Mouse (Mus musculus) limb, embryonic 13.5 days (tissue): ENCODE measurements around the gene Slc6a11. TPM values are rescaled to one million over a fixed set of nuclear protein-coding genes. Genes with fewer than 3 reads are reported as not detected.

Source experiments
- ATAC-seq: fragments of 200-750 bp; cut with Nextera tagmentation; 2 replicates; pipeline ENCODE4 v1.8.0; 2017; ENCODE audit warnings: low read depth, moderate number of reproducible peaks, moderate TSS enrichment; ENCODE audit not compliant: low FRiP score
- H3K27ac ChIP-seq: fragments of 300-500 bp; sonication (generic); 2 replicates; pipeline ENCODE4 v1.5.1; 2015; ENCODE audit warnings: inconsistent platforms, mild to moderate bottlenecking, moderate library complexity
- H3K27me3 ChIP-seq: fragments of 300-500 bp; sonication (generic); 2 replicates; pipeline ENCODE4 v1.6.1; 2015; ENCODE audit warnings: mild to moderate bottlenecking, inconsistent platforms
- H3K36me3 ChIP-seq: fragments of 300-500 bp; sonication (generic); 2 replicates; pipeline ENCODE4 v1.6.1; 2015; ENCODE audit warnings: inconsistent platforms, mild to moderate bottlenecking, moderate library complexity
- H3K4me1 ChIP-seq: fragments of 300-500 bp; sonication (generic); 2 replicates; pipeline ENCODE4 v1.6.1; 2015; ENCODE audit warnings: inconsistent platforms
- H3K4me2 ChIP-seq: fragments of 300-500 bp; sonication (generic); replicated peaks from 2 replicates; pipeline ENCODE4 v1.6.1; 2015; ENCODE audit warnings: inconsistent platforms, mild to moderate bottlenecking, moderate library complexity
- H3K4me3 ChIP-seq: fragments of 300-500 bp; sonication (generic); 2 replicates; pipeline ENCODE4 v1.5.1; 2015; ENCODE audit warnings: moderate library complexity, mild to moderate bottlenecking, inconsistent platforms
- H3K9ac ChIP-seq: fragments of 300-500 bp; sonication (generic); 2 replicates; pipeline ENCODE4 v1.6.1; 2015; ENCODE audit warnings: mild to moderate bottlenecking, inconsistent platforms
- H3K9me3 ChIP-seq: fragments of 300-500 bp; sonication (generic); 2 replicates; pipeline ENCODE4 v1.6.1; 2016; ENCODE audit warnings: inconsistent platforms
- WGBS: fragments of 180-500 bp; shearing (Covaris S2); methylation state at CpG from one replicate; pipeline ENCODE4 v1.1.7; 2015; 5-methylcytosine and 5-hydroxymethylcytosine counted together
- polyA plus RNA-seq: library from polyadenylated mRNA; unstranded; fragments of >200 nt; fragmentation: Nextera tagmentation; extraction: Ambion mirVana; gene quantifications from 2 replicates; pipeline ENCODE4 v1.2.1, GENCODE M21; 2015

The Slc6a11 gene
- polyA plus RNA-seq, 1 experiment from 2014 or later, result 0.25 TPM

GRCm38 (mm10) chr6:114273997-114274728 is 143.1 kb downstream of the Slc6a11 start:
- Histone ChIP-seq H3K4me3 (no peak overlapping the region), H3K36me3 (no peaks in the 10 kb centered on the region), H3K27ac (no peak overlapping the region), H3K9ac (no peak overlapping the region), H3K9me3 (no peaks in the 10 kb centered on the region), H3K27me3 (peaks cover 68% of the 10 kb centered on the region), H3K4me1 (no peaks in the 10 kb centered on the region), H3K4me2 (no peak overlapping the region)
- WGBS, result 58% methylated on average over 14 of the region's 14 CpGs
- ATAC-seq, result no peak

GRCm38 (mm10) chr6:114275800-114276199 is 144.8 kb downstream of the Slc6a11 start:
- Histone ChIP-seq H3K36me3 (no peaks in the 10 kb centered on the region), H3K27me3 (peaks cover 76% of the 10 kb centered on the region), H3K9me3 (peaks cover 4% of the 10 kb centered on the region; the same call in 1 of the 2 replicates), H3K4me3 (no peak overlapping the region), H3K4me2 (no peak overlapping the region), H3K4me1 (no peaks in the 10 kb centered on the region), H3K27ac (no peak overlapping the region), H3K9ac (no peak overlapping the region)
- WGBS, result 60% methylated on average over 8 of the region's 8 CpGs
- no peak for ATAC-seq

GRCm38 (mm10) chr6:114282469-114283277 is 151.6 kb downstream of the Slc6a11 start, which contains the start of gene Slc6a1:
TSS of gene Slc6a1 (plus strand) at chr6:114282635.
- peak within 1 kb of the TSS; percentile 25; the same call in 1 of the 2 replicates for H3K9ac ChIP-seq
- H3K4me2 ChIP-seq, result peak within 1 kb of the TSS; percentile 56
- ATAC-seq, result peak; percentile 86
- WGBS, result 3% methylated on average over 48 of the region's 51 CpGs
- peak within 1 kb of the TSS; percentile 23 for H3K4me3 ChIP-seq
- H3K9me3 ChIP-seq, result peaks cover 4% of the 10 kb centered on the region; the same call in 1 of the 2 replicates
- peaks cover 5% of the 10 kb centered on the region; the same call in 1 of the 2 replicates for H3K4me1 ChIP-seq
- H3K27ac ChIP-seq, result no peak within 1 kb of the TSS
- H3K36me3 ChIP-seq, result no peaks in the 10 kb centered on the region
- H3K27me3 ChIP-seq, result peaks cover 97% of the 10 kb centered on the region

GRCm38 (mm10) chr6:114283278-114283770 is 152.3 kb downstream of the Slc6a11 start:
- peak overlapping the region; percentile 23 for H3K4me3 ChIP-seq
- no peak overlapping the region for H3K27ac ChIP-seq
- ATAC-seq, result no peak
- WGBS, result 21% methylated on average over 8 of the region's 8 CpGs
- H3K4me1 ChIP-seq, result peaks cover 5% of the 10 kb centered on the region; the same call in 1 of the 2 replicates
- no peak overlapping the region for H3K9ac ChIP-seq
- peaks cover 4% of the 10 kb centered on the region; the same call in 1 of the 2 replicates for H3K9me3 ChIP-seq
- no peaks in the 10 kb centered on the region for H3K36me3 ChIP-seq
- H3K27me3 ChIP-seq, result peaks cover 96% of the 10 kb centered on the region
- H3K4me2 ChIP-seq, result no peak overlapping the region

- H3K4me1 ChIP-seq, result peaks cover 5% of the 10 kb centered on the region; the same call in 1 of the 2 replicates
- peaks cover 4% of the 10 kb centered on the region; the same call in 1 of the 2 replicates for H3K9me3 ChIP-seq
- no peak overlapping the region for H3K9ac ChIP-seq
- no peaks in the 10 kb centered on the region for H3K36me3 ChIP-seq
- peaks cover 95% of the 10 kb centered on the region for H3K27me3 ChIP-seq
- H3K4me2 ChIP-seq, result no peak overlapping the region
- WGBS, result 52% methylated on average over 10 of the region's 10 CpGs
- H3K4me3 ChIP-seq, result no peak overlapping the region
- ATAC-seq, result no peak
- H3K27ac ChIP-seq, result no peak overlapping the region
These were observed 153.1 kb downstream of the Slc6a11 start for GRCm38 (mm10) chr6:114283927-114284703.

- ATAC-seq, result no peak
- Histone ChIP-seq H3K4me2 (no peak overlapping the region), H3K27ac (no peak overlapping the region), H3K4me1 (peaks cover 5% of the 10 kb centered on the region; the same call in 1 of the 2 replicates), H3K9ac (no peak overlapping the region), H3K9me3 (peaks cover 2% of the 10 kb centered on the region; the same call in 1 of the 2 replicates), H3K27me3 (peaks cover 97% of the 10 kb centered on the region), H3K4me3 (no peak overlapping the region), H3K36me3 (no peaks in the 10 kb centered on the region)
- 31% methylated on average over 4 of the region's 4 CpGs for WGBS
These were observed 154.4 kb downstream of the Slc6a11 start for GRCm38 (mm10) chr6:114285424-114285823.

- no peak overlapping the region for H3K4me3 ChIP-seq
- H3K9me3 ChIP-seq, result no peaks in the 10 kb centered on the region
- no peak overlapping the region for H3K27ac ChIP-seq
- no peaks in the 10 kb centered on the region for H3K36me3 ChIP-seq
- H3K27me3 ChIP-seq, result peaks cover 70% of the 10 kb centered on the region
- H3K4me1 ChIP-seq, result peaks cover 5% of the 10 kb centered on the region
- H3K9ac ChIP-seq, result no peak overlapping the region
- WGBS, result 50% methylated on average over 7 of the region's 7 CpGs
- no peak for ATAC-seq
- no peak overlapping the region for H3K4me2 ChIP-seq
These were observed 158.1 kb downstream of the Slc6a11 start for GRCm38 (mm10) chr6:114289106-114289505.

GRCm38 (mm10) chr6:114290184-114290583 is 159.1 kb downstream of the Slc6a11 start:
- Histone ChIP-seq H3K9me3 (no peaks in the 10 kb centered on the region), H3K27ac (no peak overlapping the region), H3K36me3 (no peaks in the 10 kb centered on the region), H3K4me1 (peaks cover 5% of the 10 kb centered on the region), H3K4me3 (no peak overlapping the region), H3K9ac (no peak overlapping the region), H3K27me3 (peaks cover 63% of the 10 kb centered on the region), H3K4me2 (no peak overlapping the region)
- WGBS, result 67% methylated on average over 8 of the region's 8 CpGs
- no peak for ATAC-seq

- peaks cover 5% of the 10 kb centered on the region for H3K4me1 ChIP-seq
- H3K9me3 ChIP-seq, result no peaks in the 10 kb centered on the region
- H3K4me3 ChIP-seq, result no peak overlapping the region
- no peak overlapping the region for H3K4me2 ChIP-seq
- ATAC-seq, result no peak
- H3K36me3 ChIP-seq, result no peaks in the 10 kb centered on the region
- H3K27ac ChIP-seq, result no peak overlapping the region
- peaks cover 58% of the 10 kb centered on the region for H3K27me3 ChIP-seq
- H3K9ac ChIP-seq, result no peak overlapping the region
- 54% methylated on average over 4 of the region's 4 CpGs for WGBS
These were observed 159.9 kb downstream of the Slc6a11 start for GRCm38 (mm10) chr6:114290929-114291328.

GRCm38 (mm10) chr6:114291396-114291795 is 160.4 kb downstream of the Slc6a11 start:
- Histone ChIP-seq H3K27me3 (peaks cover 54% of the 10 kb centered on the region), H3K4me1 (peaks cover 5% of the 10 kb centered on the region), H3K9ac (no peak overlapping the region), H3K9me3 (no peaks in the 10 kb centered on the region), H3K4me3 (no peak overlapping the region), H3K27ac (no peak overlapping the region), H3K4me2 (no peak overlapping the region), H3K36me3 (no peaks in the 10 kb centered on the region)
- 54% methylated on average over 5 of the region's 5 CpGs for WGBS
- ATAC-seq, result no peak

GRCm38 (mm10) chr6:114293511-114293910 is 162.5 kb downstream of the Slc6a11 start:
- 32% methylated on average over 8 of the region's 8 CpGs for WGBS
- H3K4me1 ChIP-seq, result peaks cover 13% of the 10 kb centered on the region
- H3K4me3 ChIP-seq, result no peak overlapping the region
- H3K27me3 ChIP-seq, result peaks cover 36% of the 10 kb centered on the region
- H3K36me3 ChIP-seq, result no peaks in the 10 kb centered on the region
- H3K4me2 ChIP-seq, result no peak overlapping the region
- H3K27ac ChIP-seq, result no peak overlapping the region
- no peak overlapping the region for H3K9ac ChIP-seq
- H3K9me3 ChIP-seq, result no peaks in the 10 kb centered on the region
- ATAC-seq, result no peak
